Mouse (Mus musculus) Muller cell, postnatal 12 days (primary cell): ENCODE results near the gene Snupn.
A peak's percentile ranks its signal among the peaks of the same experiment; 100 is the strongest.
"Not testable (repeated sequence)": the region's sequence is repeated elsewhere in the genome, so short reads cannot be mapped to it uniquely, and the experiment has no call there.

ENCODE experiments used
- DNase-seq: peaks from one replicate; pipeline ENCODE4 v3.0.0-alpha.2; 2015; ENCODE audit errors: inconsistent ontology term

Snupn gene

GRCm38 (mm10) chr9:56950414-56951400 is at the start of gene Snupn:
TSS of gene Snupn (plus strand) at chr9:56950878.
- peak; percentile 95 for DNase-seq

- DNase-seq = no peak
Measured at GRCm38 (mm10) chr9:56901187-56901586, 49.5 kb upstream of the Snupn start.

- DNase-seq = no peak
Measured at GRCm38 (mm10) chr9:56903662-56904061, 47.0 kb upstream of the Snupn start.

GRCm38 (mm10) chr9:56907549-56907948 is 43.1 kb upstream of the Snupn start:
- peak; percentile 74 for DNase-seq

- DNase-seq = not testable (repeated sequence)
Measured at GRCm38 (mm10) chr9:56909991-56910390, 40.7 kb upstream of the Snupn start.

- no peak for DNase-seq
Measured at GRCm38 (mm10) chr9:56911017-56911416, 39.7 kb upstream of the Snupn start.

- DNase-seq = no peak
Measured at GRCm38 (mm10) chr9:56913991-56914390, 36.7 kb upstream of the Snupn start.

GRCm38 (mm10) chr9:56915116-56915515 is 35.6 kb upstream of the Snupn start:
- DNase-seq = no peak

GRCm38 (mm10) chr9:56915695-56916410 is 34.8 kb upstream of the Snupn start:
- no peak for DNase-seq

- no peak for DNase-seq
Measured at GRCm38 (mm10) chr9:56917131-56917530, 33.5 kb upstream of the Snupn start.

GRCm38 (mm10) chr9:56918466-56918865 is 32.2 kb upstream of the Snupn start:
- no peak for DNase-seq

GRCm38 (mm10) chr9:56922746-56923145 is 27.9 kb upstream of the Snupn start:
- DNase-seq = no peak

- DNase-seq = no peak
Measured at GRCm38 (mm10) chr9:56923841-56924650, 26.6 kb upstream of the Snupn start.

GRCm38 (mm10) chr9:56924651-56925027 is 26.0 kb upstream of the Snupn start:
- peak; percentile 95 for DNase-seq

GRCm38 (mm10) chr9:56925291-56926024 is 25.2 kb upstream of the Snupn start:
- no peak for DNase-seq

GRCm38 (mm10) chr9:56926025-56926360 is 24.7 kb upstream of the Snupn start:
- DNase-seq = no peak

GRCm38 (mm10) chr9:56926387-56926786 is 24.3 kb upstream of the Snupn start:
- DNase-seq = no peak

- DNase-seq = peak; percentile 79
Measured at GRCm38 (mm10) chr9:56927191-56928012, 23.3 kb upstream of the Snupn start.

GRCm38 (mm10) chr9:56928041-56928811 is 22.5 kb upstream of the Snupn start, which contains the start of gene Snx33:
TSS of gene Snx33 (minus strand) at chr9:56928371.
- peak; percentile 97 for DNase-seq
